Mouse (Mus musculus) limb, embryonic 11.5 days (tissue): ENCODE measurements around the gene Dgcr8. TPM values are rescaled to one million over a fixed set of nuclear protein-coding genes. Genes with fewer than 3 reads are reported as not detected.

Experiments used
- ATAC-seq: fragments of 200-750 bp; cut with Nextera tagmentation; 2 replicates; pipeline ENCODE4 v1.8.0; 2017; ENCODE audit warnings: low read depth; ENCODE audit not compliant: insufficient number of reproducible peaks, low FRiP score, low TSS enrichment
- DNase-seq: peaks from one replicate; pipeline ENCODE4 v3.0.0-alpha.2; 2015; ENCODE audit warnings: low spot score
- H3K27ac ChIP-seq: fragments of 300-500 bp; sonication (generic); replicated peaks from 2 replicates; pipeline ENCODE4 v1.5.1; 2014; ENCODE audit warnings: low read depth, mild to moderate bottlenecking, low read length
- H3K27me3 ChIP-seq: fragments of 300-500 bp; sonication (generic); 2 replicates; pipeline ENCODE4 v1.6.1; 2014; ENCODE audit warnings: mild to moderate bottlenecking, low read length, mixed read lengths; ENCODE audit not compliant: control insufficient read depth, insufficient read depth
- H3K36me3 ChIP-seq: fragments of 300-500 bp; sonication (generic); 2 replicates; pipeline ENCODE4 v1.6.1; 2014; ENCODE audit warnings: mild to moderate bottlenecking, low read length, moderate library complexity, mixed read lengths; ENCODE audit not compliant: control insufficient read depth, insufficient read depth
- H3K4me1 ChIP-seq: fragments of 300-500 bp; sonication (generic); 2 replicates; pipeline ENCODE4 v1.6.1; 2014; ENCODE audit warnings: low read length, mixed read lengths; ENCODE audit not compliant: control insufficient read depth, insufficient read depth
- H3K4me2 ChIP-seq: fragments of 300-500 bp; sonication (generic); 2 replicates; pipeline ENCODE4 v1.6.1; 2014; ENCODE audit warnings: low read depth, mild to moderate bottlenecking, moderate library complexity; ENCODE audit not compliant: severe bottlenecking
- H3K4me3 ChIP-seq: fragments of 300-500 bp; sonication (generic); 2 replicates; pipeline ENCODE4 v1.5.1; 2014; ENCODE audit warnings: low read depth, low read length
- H3K9ac ChIP-seq: fragments of 300-500 bp; sonication (generic); 2 replicates; pipeline ENCODE4 v1.6.1; 2014; ENCODE audit warnings: mild to moderate bottlenecking, low read length
- H3K9me3 ChIP-seq: fragments of 300-500 bp; sonication (generic); 2 replicates; pipeline ENCODE4 v1.6.1; 2016; ENCODE audit warnings: low read length; ENCODE audit not compliant: control insufficient read depth
- WGBS: fragments of 180-500 bp; shearing (Covaris S2); extraction: QIAGEN DNeasy Blood & Tissue Kit; methylation state at CpG from one replicate; pipeline ENCODE4 v1.1.7; 2014; 5-methylcytosine and 5-hydroxymethylcytosine counted together
- polyA plus RNA-seq: library from polyadenylated mRNA; unstranded; fragments of >200 nt; fragmentation: Nextera tagmentation; extraction: Ambion mirVana; gene quantifications from 2 replicates; pipeline ENCODE4 v1.2.1, GENCODE M21; 2014

The Dgcr8 gene
- polyA plus RNA-seq: 42.7 and 48.2 TPM in 2 replicates

DNA sequence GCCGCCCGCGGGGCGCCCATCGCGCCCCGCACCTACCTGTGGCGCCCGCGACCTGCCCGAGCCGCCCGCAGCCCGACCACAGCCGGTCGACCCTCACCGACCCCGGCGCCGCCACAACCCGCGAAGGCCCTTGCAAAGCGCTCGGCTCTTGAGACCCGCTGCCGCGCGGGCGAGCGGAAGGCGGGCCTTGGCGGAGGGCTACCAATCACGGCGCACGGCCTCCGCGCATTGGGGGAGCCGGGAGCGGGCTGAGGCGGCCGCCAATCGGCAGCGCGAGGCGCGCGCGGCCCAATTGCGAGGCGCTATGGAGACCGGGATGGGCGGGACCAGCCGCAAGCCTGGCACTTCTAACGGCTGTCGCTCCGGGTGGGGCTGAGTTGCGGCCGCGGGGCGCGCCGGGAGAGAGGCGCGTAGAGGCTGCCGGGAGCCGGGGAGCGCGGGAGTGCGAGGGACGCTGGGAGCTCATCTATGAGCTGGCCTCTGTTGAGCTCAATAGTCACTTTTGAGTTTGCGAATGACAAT is at the start of gene Dgcr8:
Gene Dgcr8, minus strand, starts transcription at position 180 of the 522 bp plus-strand sequence.
- peaks cover 11% of the 10 kb centered on the region for H3K4me1 ChIP-seq
- H3K9me3 ChIP-seq: no peaks in the 10 kb centered on the region
- ATAC-seq (peak; percentile 99), DNase-seq (peak; percentile 98)
- peak within 1 kb of the TSS; percentile 74 for H3K27ac ChIP-seq
- peak within 1 kb of the TSS; percentile 72 for H3K4me3 ChIP-seq
- WGBS: under 1% methylated on average over 65 of the region's 71 CpGs
- peaks cover 4% of the 10 kb centered on the region; the same call in 1 of the 2 replicates for H3K36me3 ChIP-seq
- H3K27me3 ChIP-seq: no peaks in the 10 kb centered on the region
- peak within 1 kb of the TSS; percentile 88 for H3K4me2 ChIP-seq
- H3K9ac ChIP-seq: peak within 1 kb of the TSS; percentile 89

DNA sequence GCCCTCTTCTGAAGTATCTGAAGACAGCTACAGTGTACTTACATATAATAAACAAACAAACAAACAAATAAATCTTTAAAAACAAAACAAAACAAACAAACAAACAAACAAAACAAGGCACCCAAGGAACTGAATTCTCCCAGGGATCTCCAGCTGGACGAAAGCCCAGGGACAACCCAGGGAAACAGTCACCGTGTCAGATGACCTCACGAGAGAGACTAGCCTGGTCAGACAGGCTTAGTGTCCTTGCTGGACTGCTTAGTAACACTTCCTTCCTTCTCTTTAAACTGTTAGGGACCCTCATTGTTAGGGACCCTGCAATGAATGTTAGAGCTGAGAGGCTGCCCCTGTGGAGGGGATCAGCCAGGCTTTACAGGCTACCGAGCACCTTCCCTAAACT is 48.2 kb upstream of the Dgcr8 start:
- 80% methylated on average over 4 of the region's 4 CpGs for WGBS
- DNase-seq (no peak), ATAC-seq (no peak)
- Histone ChIP-seq H3K4me3 (no peak overlapping the region), H3K9me3 (no peaks in the 10 kb centered on the region), H3K9ac (no peak overlapping the region), H3K27ac (no peak overlapping the region), H3K27me3 (no peaks in the 10 kb centered on the region), H3K4me1 (no peaks in the 10 kb centered on the region), H3K36me3 (no peaks in the 10 kb centered on the region), H3K4me2 (no peak overlapping the region)

DNA sequence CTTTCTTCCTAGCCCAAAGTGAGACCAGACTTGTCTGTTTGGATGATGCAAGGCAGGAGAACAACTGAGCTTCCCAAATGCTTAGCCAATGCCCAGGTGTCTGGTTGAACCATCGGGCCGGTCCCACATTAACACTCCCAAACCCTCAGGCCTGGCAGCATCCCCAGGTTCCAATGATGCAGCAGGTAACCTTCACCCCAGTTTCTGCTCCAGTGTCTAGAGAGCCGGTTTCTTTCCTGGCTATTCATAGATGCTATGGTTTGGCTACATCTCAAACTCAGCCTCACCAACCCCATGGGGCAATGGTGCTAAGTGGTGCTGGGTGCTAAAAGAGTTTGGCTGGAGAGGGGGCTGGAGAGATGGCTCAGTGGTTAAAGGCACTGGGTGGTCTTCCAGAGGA is 46.9 kb upstream of the Dgcr8 start:
- Histone ChIP-seq H3K27ac (no peak overlapping the region), H3K4me1 (no peaks in the 10 kb centered on the region), H3K9ac (no peak overlapping the region), H3K27me3 (no peaks in the 10 kb centered on the region), H3K9me3 (no peaks in the 10 kb centered on the region), H3K4me3 (no peak overlapping the region), H3K4me2 (no peak overlapping the region), H3K36me3 (no peaks in the 10 kb centered on the region)
- WGBS: 91% methylated on average over 3 of the region's 3 CpGs
- DNase-seq: no peak
- no peak for ATAC-seq

DNA sequence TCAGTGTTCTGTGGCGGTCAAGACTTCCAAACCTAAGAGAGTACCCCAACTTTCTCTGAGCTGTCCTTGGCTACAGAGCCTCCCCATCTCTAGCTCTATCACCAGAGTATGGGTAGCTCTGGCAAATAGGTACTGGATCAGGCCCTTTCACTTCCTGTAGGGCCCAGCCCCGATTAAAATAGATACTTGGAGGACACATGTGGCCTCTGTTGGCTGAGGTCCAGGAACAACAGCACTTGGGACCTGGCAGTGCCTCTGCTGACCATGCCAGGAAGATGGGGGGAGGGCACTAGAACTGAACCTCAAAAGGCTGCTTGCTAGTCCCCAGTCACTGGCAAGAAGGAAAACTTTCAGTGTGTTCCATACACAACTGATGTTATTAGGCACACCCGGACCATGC is 44.9 kb upstream of the Dgcr8 start:
- DNase-seq (no peak), ATAC-seq (no peak)
- no peaks in the 10 kb centered on the region for H3K36me3 ChIP-seq
- no peak overlapping the region for H3K4me3 ChIP-seq
- no peaks in the 10 kb centered on the region for H3K9me3 ChIP-seq
- 92% methylated on average over 3 of the region's 3 CpGs for WGBS
- H3K27me3 ChIP-seq: no peaks in the 10 kb centered on the region
- no peaks in the 10 kb centered on the region for H3K4me1 ChIP-seq
- no peak overlapping the region for H3K27ac ChIP-seq
- H3K4me2 ChIP-seq: no peak overlapping the region
- H3K9ac ChIP-seq: no peak overlapping the region

DNA sequence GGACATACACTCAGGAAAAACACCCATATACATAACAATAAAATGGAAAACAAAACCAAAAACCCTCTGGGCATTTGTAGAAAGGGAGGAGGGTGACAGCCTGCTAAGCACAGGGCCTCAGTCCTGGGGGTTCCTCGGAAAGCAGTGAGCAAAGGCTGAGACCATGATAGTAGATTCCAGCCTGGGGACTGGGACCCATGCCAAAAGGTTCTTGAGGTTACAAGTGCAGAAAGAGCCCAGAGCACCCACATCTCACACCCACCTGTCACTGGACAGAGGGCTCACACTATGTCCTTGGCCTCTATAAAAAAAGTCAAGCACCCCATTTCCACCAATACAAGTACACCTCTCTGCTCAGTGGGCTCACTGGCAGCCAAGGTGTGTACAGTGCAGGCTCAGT is 39.5 kb upstream of the Dgcr8 start:
- no peak for DNase-seq
- ATAC-seq: no peak
- H3K4me3 ChIP-seq: no peak overlapping the region
- H3K27me3 ChIP-seq: no peaks in the 10 kb centered on the region
- H3K27ac ChIP-seq: no peak overlapping the region
- no peaks in the 10 kb centered on the region for H3K9me3 ChIP-seq
- H3K4me1 ChIP-seq: no peaks in the 10 kb centered on the region
- H3K9ac ChIP-seq: no peak overlapping the region
- H3K4me2 ChIP-seq: no peak overlapping the region
- WGBS: 65% methylated on average over 1 of the region's 1 CpGs
- no peaks in the 10 kb centered on the region for H3K36me3 ChIP-seq

DNA sequence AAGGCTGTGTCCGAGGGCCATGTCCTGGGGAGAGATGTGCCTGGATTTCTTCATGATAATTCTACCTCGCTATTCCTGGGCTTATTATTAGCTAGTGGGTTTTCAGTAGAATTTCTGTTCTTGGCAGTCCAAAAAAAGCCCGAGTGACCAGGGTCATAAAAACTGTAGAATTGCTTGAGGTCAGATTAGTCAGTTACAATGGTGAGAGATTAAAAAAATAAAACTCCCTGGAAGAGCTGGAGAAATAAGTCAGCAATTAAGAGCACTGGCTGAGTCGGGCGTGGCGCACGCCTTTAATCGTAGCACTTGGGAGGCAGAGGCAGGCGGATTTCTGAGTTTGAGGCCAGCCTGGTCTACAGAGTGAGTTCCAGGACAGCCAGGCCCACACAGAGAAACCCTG is 38.9 kb upstream of the Dgcr8 start:
- no peak overlapping the region for H3K9ac ChIP-seq
- no peak for DNase-seq
- H3K27ac ChIP-seq: no peak overlapping the region
- no peaks in the 10 kb centered on the region for H3K9me3 ChIP-seq
- H3K4me3 ChIP-seq: no peak overlapping the region
- H3K36me3 ChIP-seq: peaks cover 2% of the 10 kb centered on the region; the same call in 1 of the 2 replicates
- 92% methylated on average over 9 of the region's 9 CpGs for WGBS
- no peak overlapping the region for H3K4me2 ChIP-seq
- H3K27me3 ChIP-seq: no peaks in the 10 kb centered on the region
- ATAC-seq: no peak
- H3K4me1 ChIP-seq: no peaks in the 10 kb centered on the region

DNA sequence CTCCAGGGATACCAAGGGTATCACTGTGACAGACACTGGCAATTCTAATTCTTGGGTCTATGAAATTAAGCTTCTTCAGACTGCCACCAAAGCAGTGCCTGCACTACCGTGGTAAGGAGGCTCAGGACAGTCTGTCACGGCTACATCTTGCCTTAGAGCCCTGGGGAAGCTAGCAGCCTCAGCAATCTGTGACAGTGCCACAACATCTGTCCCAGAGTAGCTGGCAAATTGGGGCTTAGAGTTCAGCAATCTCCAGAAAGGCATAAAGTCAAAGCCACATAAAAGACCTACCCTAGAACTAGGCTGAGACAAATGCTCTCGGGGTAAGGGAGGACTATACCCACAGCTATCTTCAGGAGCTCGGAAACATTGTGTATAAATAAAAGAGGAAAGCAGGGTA is 36.7 kb upstream of the Dgcr8 start:
- Histone ChIP-seq H3K4me2 (no peak overlapping the region), H3K27me3 (no peaks in the 10 kb centered on the region), H3K4me3 (no peak overlapping the region), H3K36me3 (peaks cover 2% of the 10 kb centered on the region; the same call in 1 of the 2 replicates), H3K9ac (no peak overlapping the region), H3K27ac (no peak overlapping the region), H3K4me1 (no peaks in the 10 kb centered on the region), H3K9me3 (no peaks in the 10 kb centered on the region)
- no peak for DNase-seq
- no peak for ATAC-seq
- WGBS: 78% methylated on average over 4 of the region's 4 CpGs

DNA sequence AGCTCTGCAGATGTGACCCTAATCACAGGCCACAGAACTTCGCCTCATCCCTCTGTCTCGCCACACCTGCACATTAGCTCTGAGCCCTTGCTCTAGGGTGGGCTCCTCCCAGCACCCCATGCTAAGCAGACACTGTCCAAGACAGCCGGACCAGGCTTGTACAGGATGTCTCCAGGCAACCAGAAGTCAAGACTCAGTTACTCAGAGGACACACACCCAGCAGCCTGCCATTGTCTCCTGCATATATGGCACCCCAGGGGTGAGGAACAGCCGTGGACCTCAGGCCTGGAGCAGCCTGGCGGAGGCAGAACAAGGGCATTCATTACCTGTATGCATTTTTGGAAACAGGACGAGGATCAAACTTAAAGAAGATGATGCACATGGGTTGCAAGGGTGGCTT is 35.0 kb upstream of the Dgcr8 start:
- Histone ChIP-seq H3K27me3 (no peaks in the 10 kb centered on the region), H3K4me3 (no peak overlapping the region), H3K36me3 (peaks cover 2% of the 10 kb centered on the region; the same call in 1 of the 2 replicates), H3K4me1 (no peaks in the 10 kb centered on the region), H3K4me2 (no peak overlapping the region), H3K9ac (no peak overlapping the region), H3K27ac (no peak overlapping the region), H3K9me3 (no peaks in the 10 kb centered on the region)
- ATAC-seq (no peak), DNase-seq (no peak)
- 91% methylated on average over 6 of the region's 6 CpGs for WGBS

DNA sequence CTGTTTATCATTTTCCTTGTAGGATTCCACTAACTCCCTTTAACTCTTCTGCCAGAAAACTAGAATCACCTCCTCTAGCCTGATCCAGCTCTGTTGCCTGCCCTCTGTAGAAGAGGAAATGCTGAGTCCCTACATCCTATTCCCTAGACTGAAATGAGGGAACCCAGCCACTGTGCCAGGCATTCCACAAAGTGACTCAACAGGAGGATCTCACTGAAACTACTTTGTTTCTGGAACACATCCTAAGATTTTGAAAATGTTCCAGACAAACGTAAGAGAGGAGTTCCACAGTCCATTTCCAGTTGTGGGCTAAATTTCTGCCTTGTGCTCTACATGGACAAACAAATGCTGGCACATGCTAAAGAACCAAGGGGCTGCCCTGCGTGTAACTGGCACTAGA is 34.4 kb upstream of the Dgcr8 start:
- Histone ChIP-seq H3K4me1 (no peaks in the 10 kb centered on the region), H3K9me3 (no peaks in the 10 kb centered on the region), H3K4me3 (no peak overlapping the region), H3K9ac (no peak overlapping the region), H3K27ac (no peak overlapping the region), H3K4me2 (no peak overlapping the region), H3K27me3 (no peaks in the 10 kb centered on the region), H3K36me3 (peaks cover 2% of the 10 kb centered on the region; the same call in 1 of the 2 replicates)
- 87% methylated on average over 2 of the region's 2 CpGs for WGBS
- DNase-seq: no peak
- ATAC-seq: no peak
